Mouse (Mus musculus): ENCODE measurements around the gene Smyd3.

Gene Smyd3

GRCm38 (mm10) chr1:178961661-178962060, 556.2 kb downstream of the Smyd3 start:
- no peak for DNase-seq (ENCODE audit: low read depth, low spot score)

- peak; percentile 67 for DNase-seq (ENCODE audit: low read depth, low spot score)
These were observed 557.8 kb downstream of the Smyd3 start for GRCm38 (mm10) chr1:178960015-178960559.

- DNase-seq (ENCODE audit: low read depth, low spot score), result no peak
These were observed 559.2 kb downstream of the Smyd3 start for GRCm38 (mm10) chr1:178958641-178959040.

- DNase-seq (ENCODE audit: low read depth, low spot score), result no peak
These were observed 564.9 kb downstream of the Smyd3 start for GRCm38 (mm10) chr1:178952910-178953309.

GRCm38 (mm10) chr1:178942251-178942963, 575.4 kb downstream of the Smyd3 start:
- no peak for DNase-seq (ENCODE audit: low read depth, low spot score)

GRCm38 (mm10) chr1:178940353-178940752, 577.5 kb downstream of the Smyd3 start:
- DNase-seq (ENCODE audit: low read depth, low spot score), result no peak

GRCm38 (mm10) chr1:178936976-178937375, 580.9 kb downstream of the Smyd3 start:
- no peak for DNase-seq (ENCODE audit: low read depth, low spot score)

GRCm38 (mm10) chr1:178936457-178936856, 581.4 kb downstream of the Smyd3 start:
- DNase-seq (ENCODE audit: low read depth, low spot score), result no peak

- DNase-seq (ENCODE audit: low read depth, low spot score), result no peak
These were observed 583.7 kb downstream of the Smyd3 start for GRCm38 (mm10) chr1:178933953-178934637.

GRCm38 (mm10) chr1:178929531-178929930, 588.3 kb downstream of the Smyd3 start:
- DNase-seq (ENCODE audit: low read depth, low spot score), result no peak

GRCm38 (mm10) chr1:178924492-178925183, 593.2 kb downstream of the Smyd3 start:
- DNase-seq (ENCODE audit: low read depth, low spot score), result no peak

- no peak for DNase-seq (ENCODE audit: low read depth, low spot score)
These were observed 600.5 kb downstream of the Smyd3 start for GRCm38 (mm10) chr1:178917194-178917902.

- no peak for DNase-seq (ENCODE audit: low read depth, low spot score)
These were observed 602.8 kb downstream of the Smyd3 start for GRCm38 (mm10) chr1:178915056-178915455.

GRCm38 (mm10) chr1:178912936-178913716, 604.7 kb downstream of the Smyd3 start:
- DNase-seq (ENCODE audit: low read depth, low spot score), result no peak

GRCm38 (mm10) chr1:178910951-178911350, 606.9 kb downstream of the Smyd3 start:
- no peak for DNase-seq (ENCODE audit: low read depth, low spot score)
